Mouse (Mus musculus): ENCODE measurements around the gene E030018B13Rik.

E030018B13Rik gene

DNA sequence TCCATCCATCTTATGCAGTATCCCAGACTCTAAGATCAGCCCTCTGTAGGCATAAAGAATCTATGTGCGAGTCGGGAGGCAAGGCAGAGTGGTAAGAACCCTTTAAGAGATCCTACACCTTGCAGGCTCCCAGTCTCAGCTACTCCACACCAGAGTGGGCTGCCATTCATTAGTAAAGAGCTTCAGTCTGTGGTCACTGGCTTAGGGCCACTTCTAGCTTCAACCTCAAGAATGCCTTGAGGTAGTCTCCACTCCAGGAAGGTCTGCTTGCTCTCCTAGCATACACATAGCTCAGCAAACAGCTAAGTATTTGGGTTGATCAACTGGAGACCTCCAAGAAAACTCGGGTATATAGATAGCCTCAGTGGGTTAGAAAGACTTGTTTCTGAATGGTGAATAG lies 19.0 kb upstream of the E030018B13Rik start:
- DNase-seq (ENCODE audit: extremely low spot score, low spot score) = no peak

DNA sequence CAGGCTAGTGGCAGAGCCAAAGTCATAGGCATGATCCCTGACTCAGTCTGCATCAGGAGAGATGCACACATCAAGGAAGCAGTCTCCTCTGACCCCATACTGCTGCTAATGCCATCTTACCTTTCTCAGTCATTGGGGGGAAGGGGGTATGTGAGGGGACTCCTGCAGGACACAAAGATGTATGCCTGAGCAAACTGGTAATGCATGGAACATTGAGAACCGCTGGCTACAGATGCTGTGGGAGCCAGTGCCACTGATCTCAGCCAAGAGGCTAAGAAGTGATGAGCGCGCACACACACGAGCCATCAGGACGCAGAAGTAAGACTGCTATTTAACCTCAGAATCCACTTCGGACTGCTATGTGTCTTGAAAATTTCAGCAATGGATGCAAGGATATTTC lies 18.5 kb upstream of the E030018B13Rik start:
- DNase-seq (ENCODE audit: extremely low spot score, low spot score) = no peak

- no peak for DNase-seq (ENCODE audit: extremely low spot score, low spot score)
Observed at GRCm38 (mm10) chr7:63899925-63900324, 16.7 kb upstream of the E030018B13Rik start.

- DNase-seq (ENCODE audit: extremely low spot score, low spot score) = no peak
Observed at GRCm38 (mm10) chr7:63900411-63900810, 16.2 kb upstream of the E030018B13Rik start.

DNA sequence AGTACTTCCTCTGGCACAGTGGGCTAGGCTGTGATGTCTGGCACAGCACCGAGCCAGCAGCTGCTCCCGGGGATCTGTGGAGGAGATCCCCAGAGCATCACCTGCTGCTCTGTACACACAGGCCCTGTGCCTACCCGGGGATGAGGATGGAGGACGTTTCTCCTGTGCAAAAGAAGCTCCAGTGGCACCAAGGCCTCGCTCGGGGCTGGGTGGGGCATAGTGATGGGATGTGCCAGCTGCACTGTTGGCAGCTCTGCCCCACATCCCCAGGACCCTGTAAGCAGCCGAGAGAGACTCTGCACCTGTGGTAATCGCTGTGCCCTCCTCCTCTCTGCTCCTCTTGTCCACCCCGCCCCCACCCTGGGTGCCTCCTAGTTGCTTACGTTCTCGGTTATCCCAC lies 15.3 kb upstream of the E030018B13Rik start:
- no peak for DNase-seq (ENCODE audit: extremely low spot score, low spot score)

- DNase-seq (ENCODE audit: extremely low spot score, low spot score) = no peak
Observed at GRCm38 (mm10) chr7:63901942-63902341, 14.7 kb upstream of the E030018B13Rik start.

DNA sequence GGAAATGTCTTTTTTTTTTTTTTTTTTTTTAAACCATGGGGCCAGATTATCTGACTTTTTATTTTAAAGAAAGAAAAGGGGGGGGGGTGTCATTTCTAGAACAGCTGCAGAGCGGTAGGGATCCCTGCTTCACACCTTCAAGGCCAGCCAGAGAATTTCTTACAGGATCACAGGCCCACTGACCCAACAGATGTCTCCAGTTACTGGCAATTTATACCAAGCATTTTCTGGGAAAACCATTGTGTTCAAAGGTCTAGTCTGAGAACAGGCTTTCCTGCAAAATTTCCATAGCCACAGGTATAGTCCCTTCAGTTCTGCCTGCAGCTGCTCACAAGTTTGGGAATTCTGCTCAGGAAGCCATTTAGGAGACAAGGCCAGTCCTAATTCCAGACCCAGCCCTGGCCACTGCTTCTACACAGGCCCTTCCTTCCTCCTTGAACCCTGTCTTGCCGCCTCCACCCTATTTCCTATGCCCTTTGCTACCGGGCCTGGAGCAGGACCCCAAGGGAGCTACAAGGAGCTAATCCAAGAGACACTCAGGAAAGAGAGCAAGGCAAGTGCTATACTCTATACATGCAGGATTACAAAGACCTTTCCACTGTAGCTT lies 13.9 kb upstream of the E030018B13Rik start:
- DNase-seq (ENCODE audit: extremely low spot score, low spot score) = no peak

- no peak for DNase-seq (ENCODE audit: extremely low spot score, low spot score)
Observed at GRCm38 (mm10) chr7:63903635-63904380, 12.8 kb upstream of the E030018B13Rik start.

- no peak for DNase-seq (ENCODE audit: extremely low spot score, low spot score)
Observed at GRCm38 (mm10) chr7:63905190-63905589, 11.5 kb upstream of the E030018B13Rik start.

DNA sequence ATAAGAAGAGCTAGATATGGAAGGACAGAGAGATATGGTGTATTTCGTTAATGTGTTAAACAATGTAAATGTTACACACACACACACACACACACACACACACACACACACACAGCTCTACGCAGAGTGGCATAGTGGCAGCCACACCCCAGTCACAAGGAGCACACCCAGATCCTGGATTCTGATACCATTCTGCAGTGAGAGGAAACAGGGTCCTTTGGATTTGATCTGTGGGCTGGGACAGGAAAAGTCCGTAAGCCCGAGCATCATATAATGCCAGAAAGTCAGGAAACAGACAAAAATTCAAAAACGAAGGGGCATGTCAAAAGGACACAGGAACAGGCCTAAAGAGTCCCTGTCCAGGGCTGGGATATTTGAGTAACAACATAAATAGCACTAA lies 11.0 kb upstream of the E030018B13Rik start:
- no peak for DNase-seq (ENCODE audit: extremely low spot score, low spot score)

DNA sequence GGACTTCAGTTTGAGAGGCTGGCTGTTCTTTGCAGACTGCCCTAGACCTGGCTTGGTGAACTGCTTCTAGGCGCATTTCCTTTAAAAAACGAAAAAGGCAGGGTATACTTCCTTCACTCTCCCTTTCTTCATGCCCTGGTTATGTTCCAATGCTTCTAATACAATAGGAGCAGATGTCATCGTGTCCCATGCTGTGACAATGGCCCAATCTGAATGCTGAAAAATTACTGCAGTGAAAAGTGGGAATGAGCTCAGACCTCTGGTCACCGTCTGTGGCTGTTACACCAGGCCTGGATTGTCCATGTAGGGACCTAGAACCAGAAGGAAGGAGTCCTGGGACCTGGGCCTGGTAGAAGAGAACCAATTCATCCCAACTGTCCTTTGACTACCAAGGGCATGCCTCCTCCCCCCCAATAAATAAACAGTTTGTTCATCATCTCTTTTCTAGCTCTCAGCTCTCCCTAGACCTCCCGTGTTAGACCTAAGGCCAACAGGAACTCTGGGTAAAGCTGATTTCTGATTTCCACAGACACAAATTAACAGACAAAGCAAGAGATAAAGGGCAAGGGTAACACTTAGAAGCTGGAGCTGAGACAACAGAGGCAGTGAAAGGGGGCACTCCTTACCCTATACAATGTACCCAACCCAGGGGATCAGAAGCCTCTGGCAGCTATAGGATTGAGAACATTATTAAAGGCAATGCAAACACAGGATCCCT lies 8.7 kb upstream of the E030018B13Rik start:
- no peak for DNase-seq (ENCODE audit: extremely low spot score, low spot score)

DNA sequence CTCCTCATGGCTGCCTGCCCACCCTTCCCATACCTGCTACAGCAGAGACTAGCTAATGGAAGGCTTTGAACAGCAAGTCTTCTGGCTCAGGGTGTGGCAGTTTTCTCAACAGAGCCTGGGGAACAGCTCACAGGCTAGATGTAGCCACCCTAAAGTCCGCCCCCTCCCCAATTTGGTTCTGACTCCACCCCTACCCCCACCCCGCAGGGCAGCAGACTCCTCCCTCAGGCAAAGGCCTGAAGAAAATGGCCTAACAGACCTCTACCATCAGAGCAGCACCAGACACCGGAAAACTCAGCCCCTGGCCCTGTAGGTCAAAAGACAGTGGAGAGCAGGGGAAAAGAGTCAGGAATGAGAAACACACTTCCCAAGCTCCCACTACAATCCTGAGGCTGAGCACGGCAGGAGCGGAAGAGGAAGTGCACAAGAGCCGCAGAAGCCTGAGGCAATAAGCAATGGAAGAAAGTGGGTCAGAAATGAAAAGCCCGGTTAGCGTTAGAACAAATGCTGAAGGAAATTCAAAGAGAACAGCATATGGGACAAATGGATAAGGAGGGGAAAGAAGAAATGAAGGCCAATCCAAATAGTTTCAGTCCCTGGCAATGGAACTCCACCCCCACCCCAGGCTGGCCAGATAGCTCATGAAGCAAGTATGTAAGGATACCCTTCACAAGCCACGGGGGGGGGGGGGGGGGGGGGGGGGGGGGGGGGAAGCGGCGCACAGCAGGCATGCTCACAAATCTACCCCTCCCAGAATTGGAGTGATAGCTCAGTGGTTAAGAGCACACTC lies 8.0 kb upstream of the E030018B13Rik start:
- DNase-seq (ENCODE audit: extremely low spot score, low spot score) = no peak

GRCm38 (mm10) chr7:63910225-63910624 lies 6.4 kb upstream of the E030018B13Rik start:
- DNase-seq (ENCODE audit: extremely low spot score, low spot score) = no peak

DNA sequence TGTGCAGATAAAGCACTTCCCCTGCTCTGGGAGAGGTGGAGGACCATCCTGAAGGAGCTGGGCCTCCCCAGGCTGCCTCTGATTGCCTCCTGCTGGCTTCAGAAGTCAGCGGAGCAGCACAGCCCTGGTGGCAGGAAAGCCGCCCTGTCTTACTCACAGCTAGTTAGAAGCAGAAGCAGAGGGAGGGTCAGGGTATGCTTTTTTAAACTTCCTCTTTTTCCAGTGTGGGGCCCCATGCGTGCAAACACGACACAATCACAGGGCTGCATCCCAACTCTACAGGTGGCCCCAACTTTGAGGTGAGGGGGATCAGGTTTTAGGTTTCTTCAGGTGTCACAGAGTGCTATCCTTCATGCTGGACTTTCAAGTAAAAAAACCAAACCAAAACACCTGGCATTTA lies 5.7 kb upstream of the E030018B13Rik start:
- DNase-seq (ENCODE audit: extremely low spot score, low spot score) = no peak

- DNase-seq (ENCODE audit: extremely low spot score, low spot score) = no peak
Observed at GRCm38 (mm10) chr7:63911383-63912233, 5.0 kb upstream of the E030018B13Rik start.

- DNase-seq (ENCODE audit: extremely low spot score, low spot score) = no peak
Observed at GRCm38 (mm10) chr7:63912234-63912810, 4.3 kb upstream of the E030018B13Rik start.

GRCm38 (mm10) chr7:63912924-63913723 lies 3.5 kb upstream of the E030018B13Rik start:
- no peak for DNase-seq (ENCODE audit: extremely low spot score, low spot score)

DNA sequence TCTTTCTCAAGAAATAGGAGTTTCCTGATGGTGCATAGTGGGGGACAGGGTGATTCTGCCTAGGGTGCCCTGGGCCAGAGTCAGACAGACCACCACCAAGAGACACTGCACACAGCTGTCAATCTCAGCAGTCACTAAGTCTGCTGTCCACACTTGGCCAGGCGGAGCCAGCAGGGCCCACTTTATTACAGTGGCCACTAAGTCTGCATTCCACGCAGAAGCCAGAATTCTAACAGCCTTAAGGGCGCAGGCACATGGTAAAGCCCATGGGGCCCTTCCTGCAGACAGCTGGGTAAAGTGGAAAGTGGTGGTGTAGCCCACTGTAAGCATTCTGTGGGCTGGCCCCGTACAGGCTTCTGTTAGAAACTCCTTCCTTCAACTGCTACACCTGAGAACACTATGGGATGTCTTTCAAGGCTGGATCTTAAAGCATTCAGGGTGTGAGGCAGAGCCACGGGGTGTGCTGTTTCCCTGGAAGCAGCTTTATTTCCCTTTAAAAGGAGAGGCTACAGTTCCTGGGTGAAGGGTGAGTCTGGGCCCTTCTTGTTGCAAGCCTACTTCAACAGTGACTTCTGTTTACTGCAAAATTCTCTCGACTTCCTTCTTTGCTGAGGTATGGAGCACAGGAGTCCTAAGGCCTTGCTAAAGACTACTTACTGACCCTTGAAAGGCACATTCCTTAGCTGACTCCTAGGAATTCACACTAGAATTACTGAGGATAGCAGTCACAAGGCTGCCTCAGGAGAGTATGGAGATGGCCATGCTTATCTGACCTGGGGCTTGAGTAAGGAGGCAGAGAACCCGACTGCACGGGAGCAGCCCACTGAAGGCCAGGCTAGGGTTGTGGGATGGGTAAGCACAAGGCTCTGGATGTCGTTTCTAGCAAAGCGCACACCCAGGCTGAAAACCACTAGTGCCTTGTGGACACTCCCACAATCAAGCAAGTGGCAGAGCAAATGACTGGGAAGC lies 2.6 kb upstream of the E030018B13Rik start:
- no peak for DNase-seq (ENCODE audit: extremely low spot score, low spot score)
